Mouse (Mus musculus): ENCODE data around the gene Igtp.

DNA sequence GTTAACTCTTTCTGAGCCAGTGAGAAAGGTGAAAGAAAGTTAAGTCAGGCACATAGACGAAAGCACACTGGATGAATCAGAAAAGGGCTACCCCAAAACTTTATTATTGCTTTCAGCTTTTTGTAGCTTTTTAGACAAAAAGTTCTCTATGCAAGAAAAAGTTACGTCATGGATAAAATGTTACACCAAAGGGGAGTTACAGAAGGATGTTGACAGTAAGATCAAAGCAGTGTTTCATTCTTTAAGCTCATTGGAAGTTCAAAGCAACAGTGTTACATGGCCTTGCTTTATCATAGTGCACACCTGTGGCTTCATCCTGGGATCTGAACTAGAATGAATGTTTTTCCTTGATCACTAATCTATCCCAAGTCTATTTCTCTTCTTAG is 12.3 kb downstream of the Igtp start:
- TF ChIP-seq CTCF (IDR thresholded peaks at IDR 0.05) (no peak), EP300 (IDR thresholded peaks at IDR 0.05) (no peak)

Data from lung, postnatal 0 days (tissue).